Mouse (Mus musculus) spleen, adult 2 months (tissue): ENCODE measurements around the gene Abcd3.

Experiments
- CTCF ChIP-seq: fragments of 200-500 bp; IDR thresholded peaks from 2 replicates; pipeline ENCODE4 v1.5.1; 2011; ENCODE audit warnings: mild to moderate bottlenecking, inconsistent platforms; ENCODE audit not compliant: insufficient read depth, insufficient read length, insufficient replicate concordance; ENCODE audit errors: extremely low read depth
- POLR2A ChIP-seq: fragments of 200-500 bp; IDR thresholded peaks from 2 replicates; pipeline ENCODE4 v1.6.1; 2011; ENCODE audit warnings: low read depth, low read length, inconsistent platforms

DNA sequence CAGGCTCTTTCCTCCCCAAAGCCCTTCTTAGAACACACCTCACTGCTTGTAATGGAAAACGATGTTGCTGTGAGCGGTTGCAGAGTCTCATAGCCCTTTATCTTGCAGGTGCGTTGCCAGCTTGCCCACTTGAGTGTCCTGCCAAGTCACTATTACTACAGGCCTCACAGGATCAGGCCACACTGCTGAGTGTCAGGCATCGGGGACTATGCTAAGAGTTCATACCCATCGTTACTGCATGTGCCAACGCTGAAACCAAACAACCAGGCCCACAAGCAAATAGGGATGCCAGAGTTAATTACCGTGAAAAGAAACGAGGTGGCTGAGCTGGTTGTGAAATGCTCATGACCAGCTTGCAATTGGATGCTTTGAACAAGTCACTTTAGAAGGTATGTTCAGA is 101.3 kb downstream of the Abcd3 start:
- TF ChIP-seq CTCF (no peak), POLR2A (no peak)
